Mouse (Mus musculus) left cerebral cortex, adult 18-20 months (tissue): ENCODE data around the gene 4930404H24Rik. TPM values are rescaled to one million over a fixed set of nuclear protein-coding genes. Genes with fewer than 3 reads are reported as not detected.

ENCODE experiments used
- DNase-seq, 2 experiments: peaks; one replicate each; pipeline ENCODE4 v3.0.0; 2021 to 2022; ENCODE audit warnings: low spot score in 2 of 2, mixed read lengths in 1 of 2
- total RNA-seq, 2 experiments: library from RNA; stranded (reverse); gene quantifications; 2 replicates each; pipeline ENCODE4 v1.2.3; 2021

The 4930404H24Rik gene
- total RNA-seq, 2 experiments from 2014 or later = 1.3 TPM; not detected in 1

DNA sequence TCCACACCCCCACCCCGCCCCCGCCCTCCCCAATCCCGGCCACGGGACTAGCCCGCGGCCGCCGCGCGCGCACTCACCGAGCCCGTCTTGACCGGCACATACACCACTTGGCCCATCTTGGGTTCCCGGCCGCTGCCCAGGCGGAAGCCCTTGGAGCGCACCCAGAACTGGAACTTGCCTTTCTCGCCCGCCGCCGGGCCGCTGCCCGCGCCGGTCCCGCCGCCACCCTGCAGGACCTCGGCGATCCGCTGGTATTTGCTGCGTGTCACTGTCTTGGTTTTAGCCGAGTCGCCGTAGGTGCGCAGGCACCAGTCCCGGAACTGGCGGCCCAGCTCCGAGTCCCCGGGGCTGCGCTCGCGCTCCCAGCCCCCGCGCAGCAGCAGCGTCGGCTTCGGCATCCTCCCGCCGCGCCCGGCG is 36.8 kb downstream of the 4930404H24Rik start:
- peak; percentile 21 to 55 for DNase-seq

DNA sequence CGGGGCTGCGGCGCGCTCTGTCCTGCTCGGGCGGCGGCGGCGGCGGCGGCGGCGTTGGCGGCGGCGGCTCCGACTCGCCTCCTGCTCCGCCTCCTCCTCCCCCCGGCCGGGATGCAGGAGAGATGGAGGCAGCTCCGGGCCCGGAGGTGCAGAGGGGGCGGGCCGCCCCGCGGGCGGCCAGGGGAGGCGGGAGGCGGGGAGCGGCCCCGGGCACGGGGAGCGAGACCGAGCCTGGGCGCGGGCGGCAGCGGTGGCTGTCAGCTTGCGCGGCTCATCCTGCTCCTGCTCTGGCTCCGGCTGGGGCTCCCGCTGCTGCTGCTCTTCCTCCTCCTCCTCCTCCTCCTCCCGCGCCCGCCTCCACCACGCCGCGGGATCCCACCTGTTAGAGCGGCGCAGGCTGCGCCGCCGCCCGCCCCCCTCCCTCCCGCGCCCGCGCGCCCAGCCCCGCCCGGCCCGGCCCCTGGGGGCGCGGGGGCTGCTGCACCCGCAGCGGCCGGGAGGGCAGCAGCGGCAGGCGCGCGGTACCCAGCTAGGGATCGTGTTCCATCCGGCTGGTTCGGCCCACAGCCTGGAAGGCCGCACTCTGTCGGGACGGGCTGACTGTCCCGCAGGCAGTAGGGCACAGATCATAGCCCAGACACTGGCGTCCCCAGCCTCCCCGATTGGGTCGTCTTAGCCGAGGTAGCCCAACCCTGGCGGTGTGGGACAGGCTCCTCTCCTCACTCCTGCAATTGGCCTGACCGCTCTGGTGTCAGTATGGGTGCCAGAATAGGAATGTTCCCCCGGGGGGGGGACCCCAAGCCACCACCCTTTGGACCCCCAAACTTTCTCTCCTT is 37.6 kb downstream of the 4930404H24Rik start, which contains the start of gene Nol4l:
Nol4l (minus strand) TSS at position 41 of the 836 bp plus-strand sequence.
- peak; percentile 40 to 61 for DNase-seq

DNA sequence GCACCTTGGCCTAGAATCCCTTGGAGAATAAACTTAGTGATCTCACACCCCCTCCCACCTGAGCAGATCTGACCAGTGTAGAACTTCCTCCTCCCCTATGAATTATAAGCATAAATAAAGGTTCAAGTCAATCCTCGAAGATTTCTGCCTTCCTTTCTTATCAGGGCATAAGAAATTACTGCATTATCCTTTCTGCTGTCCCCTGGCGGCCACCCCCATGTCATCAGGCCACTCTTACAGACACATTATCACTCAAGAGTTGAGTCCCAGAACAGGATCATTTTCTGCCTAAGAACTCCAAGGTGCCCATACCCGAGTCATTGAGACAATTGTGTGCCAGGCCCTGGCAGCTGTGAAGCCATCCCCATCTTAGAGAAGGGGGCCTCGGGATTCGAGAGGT is 38.4 kb downstream of the 4930404H24Rik start:
- DNase-seq = no peak

DNA sequence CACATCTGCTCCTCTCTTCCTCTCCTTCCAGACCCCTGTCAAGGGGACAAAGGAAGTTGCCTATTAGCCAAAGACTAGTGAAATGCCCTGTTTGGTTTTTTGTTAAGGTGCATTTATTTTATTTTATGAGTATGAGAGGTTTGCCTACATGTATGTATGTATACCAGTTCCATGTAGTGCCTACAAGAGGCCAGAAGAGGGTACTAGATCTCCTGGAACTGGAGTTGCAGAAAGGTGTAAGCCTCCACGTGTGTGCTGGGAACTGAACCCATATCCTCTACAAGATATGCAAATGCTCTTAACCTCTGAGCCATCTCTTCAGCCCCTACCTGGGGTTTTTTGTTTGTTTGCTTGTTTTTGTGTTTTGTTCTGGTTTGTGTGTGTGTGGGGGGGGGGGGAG is 41.4 kb downstream of the 4930404H24Rik start:
- no peak for DNase-seq

DNA sequence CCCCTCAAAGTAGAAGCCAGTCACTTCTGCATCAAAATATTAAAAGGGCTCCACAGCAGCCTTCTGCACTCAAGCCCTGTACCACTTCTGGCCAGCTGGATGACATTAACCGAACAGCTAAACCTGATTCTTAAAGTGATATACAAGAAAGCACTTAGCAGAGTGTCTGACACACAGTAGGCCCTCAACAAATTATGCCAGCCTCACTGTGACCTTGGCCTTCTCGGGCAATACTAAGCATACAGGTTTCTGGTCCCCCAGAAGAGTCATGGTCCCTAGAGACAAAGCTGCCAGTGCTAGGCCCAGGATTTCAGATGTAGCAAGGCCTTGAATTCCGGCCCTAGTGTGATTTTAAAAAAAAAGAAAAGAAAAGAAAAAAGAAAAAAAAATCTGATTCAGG is 46.3 kb downstream of the 4930404H24Rik start:
- no peak for DNase-seq

DNA sequence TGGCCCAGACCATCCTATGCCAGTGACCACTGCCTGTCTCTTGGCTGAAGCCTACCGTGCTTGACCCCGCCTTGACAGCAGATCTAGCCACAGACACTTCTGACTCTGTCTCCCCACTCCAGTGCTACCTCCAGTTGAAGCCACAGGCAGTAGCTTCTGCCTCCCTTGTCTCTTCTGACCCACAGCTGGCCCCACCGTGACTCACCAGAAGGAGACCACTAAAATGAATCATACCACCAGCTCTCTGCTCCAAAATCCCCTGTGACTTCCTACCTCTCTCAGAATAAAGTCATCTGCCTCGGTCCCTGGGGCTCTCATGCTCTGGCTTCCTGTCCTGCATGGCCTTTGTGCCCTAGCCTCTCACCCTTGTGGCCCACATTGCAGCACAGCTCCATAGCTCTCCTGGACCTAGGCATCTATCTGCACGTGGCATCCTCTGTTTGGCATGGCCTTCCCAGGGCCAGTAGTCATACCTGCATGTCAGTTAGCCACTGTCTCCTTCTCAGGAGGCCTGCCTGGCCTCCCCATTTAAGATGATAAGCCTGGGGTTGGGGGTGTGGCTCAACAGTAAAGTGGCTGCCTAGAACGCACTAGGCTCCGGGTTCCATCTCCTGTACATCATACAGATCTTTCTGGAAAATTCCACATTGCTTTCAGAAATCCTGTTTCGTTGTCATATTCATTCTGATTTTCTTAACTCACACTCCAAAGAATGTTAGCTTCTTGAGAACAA is 50.5 kb downstream of the 4930404H24Rik start:
- no peak for DNase-seq

Other genes with a start within 250 kb of the 4930404H24Rik start
- 10 to 100 TPM; 53.5 to 56.9 TPM for gene Kif3b, start 201.4 kb upstream of the 4930404H24Rik start, total RNA-seq
- 10 to 100 TPM; 34.6 to 36.5 TPM for gene Asxl1, start 147.0 kb upstream of the 4930404H24Rik start, total RNA-seq
- 10 to 100 TPM; 44.0 to 55.2 TPM for gene Nol4l, start 37.2 kb downstream of the 4930404H24Rik start, total RNA-seq
- 10 to 100 TPM; 28.7 to 30.3 TPM for gene Commd7, start 140.0 kb downstream of the 4930404H24Rik start, total RNA-seq
- under 1 TPM; 0.47 to 0.58 TPM for gene Dnmt3b, start 156.7 kb downstream of the 4930404H24Rik start, total RNA-seq
- gene Dnmt3c, start 203.9 kb downstream of the 4930404H24Rik start, total RNA-seq = not detected
- gene Mapre1, start 248.5 kb downstream of the 4930404H24Rik start, total RNA-seq = 10 to 100 TPM; 72.0 to 94.5 TPM